Mouse (Mus musculus): ENCODE results near the gene Mgst3. TPM values are rescaled to one million over a fixed set of nuclear protein-coding genes. Genes with fewer than 3 reads are reported as not detected.

The Mgst3 gene
- polyA plus RNA-seq, 2 experiments, result 45.7 to 59.6 TPM

GRCm38 (mm10) chr1:167411991-167412715 lies 18.5 kb upstream of the Mgst3 start:
- H3K27ac ChIP-seq (replicated peaks; ENCODE audit: low read depth, low read length), result no peak overlapping the region
- DNase-seq (ENCODE audit: low spot score) (peak; percentile 51), ATAC-seq (ENCODE audit: low FRiP score, low read depth) (0 out of 2 replicates have a peak, but pooled peaks have one; percentile 44)
- H3K27me3 ChIP-seq (ENCODE audit: control insufficient read depth, insufficient read depth, low read length), result no peaks in the 10 kb centered on the region; the same call in 1 of the 2 replicates
- H3K9me3 ChIP-seq (ENCODE audit: control insufficient read depth, low read length), result no peaks in the 10 kb centered on the region
- H3K4me1 ChIP-seq (ENCODE audit: control insufficient read depth, insufficient read depth, low read length), result no peaks in the 10 kb centered on the region
- WGBS, result 52% methylated on average over 12 of the region's 12 CpGs
- no peak overlapping the region for H3K9ac ChIP-seq (ENCODE audit: low read depth, low read length, severe bottlenecking)
- H3K4me3 ChIP-seq (replicated peaks; ENCODE audit: low read length), result no peak overlapping the region
- no peak for TF ChIP-seq POLR2A (IDR thresholded peaks at IDR 0.05; ENCODE audit: borderline replicate concordance, extremely low read depth, insufficient read depth, insufficient read length)
- no peak overlapping the region for H3K4me2 ChIP-seq (replicated peaks; ENCODE audit: low read depth, low read length, severe bottlenecking)
- no peaks in the 10 kb centered on the region for H3K36me3 ChIP-seq (ENCODE audit: control insufficient read depth, insufficient read depth, low read length)

DNA sequence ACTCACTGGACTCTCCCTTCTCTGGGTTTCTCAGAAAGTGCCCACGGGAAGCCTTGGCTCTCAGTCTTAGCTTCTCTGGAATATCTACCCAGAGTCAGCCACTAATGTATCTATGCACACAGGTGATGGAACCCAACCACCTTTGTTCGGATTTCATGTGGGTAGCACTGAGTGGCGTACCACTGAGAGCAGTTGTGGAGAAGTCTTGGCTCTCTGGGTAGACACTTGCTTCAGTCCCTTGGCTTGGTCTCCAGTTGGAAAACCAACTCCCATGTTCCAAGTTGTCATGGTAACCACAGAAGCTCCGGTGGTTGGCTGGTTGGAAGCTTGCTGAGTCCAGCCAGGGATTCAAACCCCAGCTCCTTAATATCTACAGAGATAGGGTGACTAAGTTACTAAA lies 16.0 kb upstream of the Mgst3 start:
- no peaks in the 10 kb centered on the region for H3K36me3 ChIP-seq (ENCODE audit: control insufficient read depth, insufficient read depth, low read length)
- H3K4me3 ChIP-seq (replicated peaks; ENCODE audit: low read length), result no peak overlapping the region
- WGBS, result 80% methylated on average over 4 of the region's 4 CpGs
- no peaks in the 10 kb centered on the region for H3K4me1 ChIP-seq (ENCODE audit: control insufficient read depth, insufficient read depth, low read length)
- DNase-seq (ENCODE audit: low spot score) (no peak), ATAC-seq (ENCODE audit: low FRiP score, low read depth) (no peak)
- no peaks in the 10 kb centered on the region; the same call in 1 of the 2 replicates for H3K27me3 ChIP-seq (ENCODE audit: control insufficient read depth, insufficient read depth, low read length)
- no peak overlapping the region for H3K9ac ChIP-seq (ENCODE audit: low read depth, low read length, severe bottlenecking)
- H3K4me2 ChIP-seq (replicated peaks; ENCODE audit: low read depth, low read length, severe bottlenecking), result no peak overlapping the region
- no peaks in the 10 kb centered on the region for H3K9me3 ChIP-seq (ENCODE audit: control insufficient read depth, low read length)
- TF ChIP-seq POLR2A (IDR thresholded peaks at IDR 0.05; ENCODE audit: borderline replicate concordance, extremely low read depth, insufficient read depth, insufficient read length), result no peak
- H3K27ac ChIP-seq (replicated peaks; ENCODE audit: low read depth, low read length), result no peak overlapping the region

DNA sequence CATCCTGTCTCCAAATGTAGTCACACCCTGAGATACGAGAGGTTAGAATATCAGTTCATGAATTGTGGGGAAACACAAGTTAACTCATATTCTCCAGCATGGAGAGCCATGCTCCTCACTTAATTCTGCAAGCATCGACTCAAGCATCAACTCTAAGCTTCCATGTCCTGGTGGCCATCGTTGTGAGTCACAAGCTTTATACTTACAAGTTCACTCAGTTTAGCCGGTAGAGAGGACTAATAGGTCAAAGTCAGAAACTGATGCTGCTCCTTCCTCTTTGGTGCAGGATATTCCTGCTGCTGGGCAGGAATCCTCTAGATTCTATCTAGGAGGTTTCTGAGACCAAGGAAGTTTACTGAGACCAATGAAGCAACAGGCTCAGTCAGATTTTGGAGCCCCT lies 11.6 kb upstream of the Mgst3 start:
- Histone ChIP-seq H3K4me2 (replicated peaks; ENCODE audit: low read depth, low read length, severe bottlenecking) (no peak overlapping the region), H3K9me3 (ENCODE audit: control insufficient read depth, low read length) (no peaks in the 10 kb centered on the region), H3K27me3 (ENCODE audit: control insufficient read depth, insufficient read depth, low read length) (no peaks in the 10 kb centered on the region; the same call in 1 of the 2 replicates), H3K36me3 (ENCODE audit: control insufficient read depth, insufficient read depth, low read length) (no peaks in the 10 kb centered on the region), H3K4me1 (ENCODE audit: control insufficient read depth, insufficient read depth, low read length) (no peaks in the 10 kb centered on the region), H3K27ac (replicated peaks; ENCODE audit: low read depth, low read length) (no peak overlapping the region), H3K4me3 (replicated peaks; ENCODE audit: low read length) (no peak overlapping the region), H3K9ac (ENCODE audit: low read depth, low read length, severe bottlenecking) (no peak overlapping the region)
- TF ChIP-seq POLR2A (IDR thresholded peaks at IDR 0.05; ENCODE audit: borderline replicate concordance, extremely low read depth, insufficient read depth, insufficient read length), result no peak
- ATAC-seq (ENCODE audit: low FRiP score, low read depth), result no peak
- DNase-seq (ENCODE audit: low spot score), result no peak
- WGBS, result 80% methylated on average over 4 of the region's 4 CpGs

DNA sequence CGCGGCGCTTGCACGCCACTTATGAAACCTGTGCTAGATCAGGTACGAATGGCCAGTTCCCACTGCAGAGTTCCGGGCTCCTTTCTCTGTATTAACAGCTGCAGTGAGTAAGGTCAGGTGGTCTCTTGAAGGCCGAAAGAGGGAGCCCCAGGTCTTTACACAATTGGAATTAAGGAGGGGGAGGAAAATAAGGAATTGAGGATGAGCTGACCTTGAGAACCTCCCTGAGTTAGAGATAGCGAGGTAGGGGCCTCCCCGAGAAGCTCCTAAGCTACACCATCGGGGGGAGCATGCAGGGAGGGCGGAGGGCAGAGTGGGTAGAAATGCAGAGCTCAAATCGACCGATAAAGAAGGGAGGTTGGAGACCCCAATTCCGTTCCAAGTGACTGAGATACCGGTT lies 360 bp downstream of the Mgst3 start:
- no peak for TF ChIP-seq POLR2A (IDR thresholded peaks at IDR 0.05; ENCODE audit: borderline replicate concordance, extremely low read depth, insufficient read depth, insufficient read length)
- Histone ChIP-seq H3K27ac (replicated peaks; ENCODE audit: low read depth, low read length) (no peak overlapping the region), H3K36me3 (ENCODE audit: control insufficient read depth, insufficient read depth, low read length) (no peaks in the 10 kb centered on the region), H3K4me1 (ENCODE audit: control insufficient read depth, insufficient read depth, low read length) (peaks cover 9% of the 10 kb centered on the region), H3K27me3 (ENCODE audit: control insufficient read depth, insufficient read depth, low read length) (no peaks in the 10 kb centered on the region; the same call in 1 of the 2 replicates), H3K9me3 (ENCODE audit: control insufficient read depth, low read length) (no peaks in the 10 kb centered on the region), H3K4me3 (replicated peaks; ENCODE audit: low read length) (peak overlapping the region; percentile 59), H3K4me2 (replicated peaks; ENCODE audit: low read depth, low read length, severe bottlenecking) (peak overlapping the region; percentile 60), H3K9ac (ENCODE audit: low read depth, low read length, severe bottlenecking) (peak overlapping the region; percentile 81)
- ATAC-seq (ENCODE audit: low FRiP score, low read depth) (no peak), DNase-seq (ENCODE audit: low spot score) (peak; percentile 7)
- WGBS, result 2% methylated on average over 15 of the region's 15 CpGs

- 10% methylated on average over 8 of the region's 8 CpGs for WGBS
- ATAC-seq (ENCODE audit: low FRiP score, low read depth), result no peak
- peak overlapping the region; percentile 81; the same call in 1 of the 2 replicates for H3K9ac ChIP-seq (ENCODE audit: low read depth, low read length, severe bottlenecking)
These were observed 954 bp downstream of the Mgst3 start for GRCm38 (mm10) chr1:167392687-167393086.

More at GRCm38 (mm10) chr1:167392687-167393086, 954 bp downstream of the Mgst3 start:
- TF ChIP-seq POLR2A (IDR thresholded peaks at IDR 0.05; ENCODE audit: borderline replicate concordance, extremely low read depth, insufficient read depth, insufficient read length), result no peak
- H3K4me2 ChIP-seq (replicated peaks; ENCODE audit: low read depth, low read length, severe bottlenecking), result peak overlapping the region; percentile 60
- peak overlapping the region; percentile 59 for H3K4me3 ChIP-seq (replicated peaks; ENCODE audit: low read length)
- DNase-seq (ENCODE audit: low spot score), result peak; percentile 9
- H3K4me1 ChIP-seq (ENCODE audit: control insufficient read depth, insufficient read depth, low read length), result peaks cover 9% of the 10 kb centered on the region
- no peaks in the 10 kb centered on the region for H3K36me3 ChIP-seq (ENCODE audit: control insufficient read depth, insufficient read depth, low read length)
- H3K27me3 ChIP-seq (ENCODE audit: control insufficient read depth, insufficient read depth, low read length), result no peaks in the 10 kb centered on the region; the same call in 1 of the 2 replicates
- no peak overlapping the region; the same call in 1 of the 2 replicates for H3K27ac ChIP-seq (replicated peaks; ENCODE audit: low read depth, low read length)
- no peaks in the 10 kb centered on the region for H3K9me3 ChIP-seq (ENCODE audit: control insufficient read depth, low read length)

Measured in limb, embryonic 14.5 days (tissue).